Mouse (Mus musculus) brown adipose tissue, adult 24 weeks (tissue): ENCODE data around the gene Inf2. TPM values are rescaled to one million over a fixed set of nuclear protein-coding genes. Genes with fewer than 3 reads are reported as not detected.

Experiments
- H3K27ac ChIP-seq: fragments of 200-500 bp; replicated peaks from 2 replicates; pipeline ENCODE4 v1.5.1; 2012; ENCODE audit warnings: low read depth, mild to moderate bottlenecking, low read length
- H3K4me1 ChIP-seq: fragments of 200-500 bp; 2 replicates; pipeline ENCODE4 v1.6.1; 2012; ENCODE audit warnings: low read length, mixed read lengths; ENCODE audit not compliant: control insufficient read depth, insufficient read depth, insufficient read length
- H3K4me3 ChIP-seq: fragments of 200-500 bp; 2 replicates; pipeline ENCODE4 v1.5.1; 2012; ENCODE audit warnings: low read depth, mild to moderate bottlenecking, low read length, moderate library complexity; ENCODE audit not compliant: insufficient read depth
- polyA plus RNA-seq: library from polyadenylated mRNA; stranded (reverse); fragments of >200 nt; gene quantifications from 2 replicates; pipeline ENCODE4 v1.2.4, GENCODE M21; 2012; ENCODE audit not compliant: missing spikeins, insufficient read depth, insufficient read length

The Inf2 gene
- polyA plus RNA-seq, 1 experiment: 13.5 TPM

GRCm38 (mm10) chr12:112596891-112597500 lies 8.4 kb downstream of the Inf2 start:
- Histone ChIP-seq H3K4me1 (peaks cover 54% of the 10 kb centered on the region), H3K27ac (no peak overlapping the region), H3K4me3 (no peak overlapping the region)

GRCm38 (mm10) chr12:112597618-112598017 lies 9.0 kb downstream of the Inf2 start:
- Histone ChIP-seq H3K27ac (no peak overlapping the region), H3K4me1 (peaks cover 48% of the 10 kb centered on the region), H3K4me3 (no peak overlapping the region)

- no peak overlapping the region for H3K4me3 ChIP-seq
- no peak overlapping the region for H3K27ac ChIP-seq
- H3K4me1 ChIP-seq: peaks cover 33% of the 10 kb centered on the region
Measured at GRCm38 (mm10) chr12:112599198-112599597, 10.6 kb downstream of the Inf2 start.

- no peak overlapping the region for H3K27ac ChIP-seq
- peaks cover 25% of the 10 kb centered on the region for H3K4me1 ChIP-seq
- no peak overlapping the region for H3K4me3 ChIP-seq
Measured at GRCm38 (mm10) chr12:112599942-112600611, 11.5 kb downstream of the Inf2 start.

GRCm38 (mm10) chr12:112604022-112604421 lies 15.4 kb downstream of the Inf2 start:
- H3K4me1 ChIP-seq: 0 out of 2 replicates have a peak, but pooled peaks cover 2% of the 10 kb centered on the region
- no peak overlapping the region for H3K4me3 ChIP-seq
- no peak overlapping the region for H3K27ac ChIP-seq

DNA sequence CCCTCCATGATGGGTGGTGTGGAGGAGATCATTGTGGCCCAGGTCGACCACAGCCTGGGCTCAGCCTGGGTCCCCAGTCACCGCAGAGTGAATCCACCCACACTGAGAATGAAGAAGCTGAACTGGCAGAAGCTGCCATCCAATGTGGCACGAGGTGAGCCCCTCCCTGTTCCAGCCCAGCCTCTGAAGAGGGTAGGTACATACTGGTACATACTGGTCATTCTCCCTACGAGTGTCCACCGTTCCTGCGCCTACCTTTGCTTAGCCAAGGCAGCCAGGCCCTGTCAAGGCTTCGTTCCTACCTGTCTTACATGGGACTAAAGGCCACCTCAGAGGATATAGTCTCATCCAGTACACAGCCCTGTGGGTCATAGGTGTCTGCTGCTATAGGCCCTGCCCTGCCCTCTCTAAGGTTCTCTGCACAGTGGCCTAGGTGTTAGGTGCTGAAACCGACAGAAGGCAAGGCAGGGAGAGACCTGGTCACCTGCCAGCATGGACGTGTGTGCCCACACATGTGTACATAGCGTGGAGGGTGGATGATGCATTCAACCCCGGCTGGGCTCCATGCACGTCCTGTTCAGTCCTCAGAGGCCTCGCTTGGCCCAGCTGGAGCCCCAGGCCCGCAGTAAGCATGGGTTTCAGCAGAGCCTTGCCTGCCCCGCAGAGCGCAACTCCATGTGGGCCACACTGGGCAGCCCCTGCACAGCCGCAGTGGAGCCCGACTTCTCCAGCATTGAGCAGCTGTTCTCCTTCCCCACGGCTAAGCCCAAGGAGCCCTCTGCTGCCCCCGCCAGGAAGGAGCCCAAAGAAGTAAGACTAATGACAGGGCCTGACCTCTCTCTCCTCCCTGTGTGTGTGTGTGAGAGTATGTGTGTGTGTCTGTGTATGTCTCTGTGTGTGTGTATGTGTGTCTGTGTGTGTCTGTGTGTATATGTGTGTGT lies 16.4 kb downstream of the Inf2 start:
- Histone ChIP-seq H3K27ac (no peak overlapping the region), H3K4me3 (no peak overlapping the region), H3K4me1 (0 out of 2 replicates have a peak, but pooled peaks cover 2% of the 10 kb centered on the region)

DNA sequence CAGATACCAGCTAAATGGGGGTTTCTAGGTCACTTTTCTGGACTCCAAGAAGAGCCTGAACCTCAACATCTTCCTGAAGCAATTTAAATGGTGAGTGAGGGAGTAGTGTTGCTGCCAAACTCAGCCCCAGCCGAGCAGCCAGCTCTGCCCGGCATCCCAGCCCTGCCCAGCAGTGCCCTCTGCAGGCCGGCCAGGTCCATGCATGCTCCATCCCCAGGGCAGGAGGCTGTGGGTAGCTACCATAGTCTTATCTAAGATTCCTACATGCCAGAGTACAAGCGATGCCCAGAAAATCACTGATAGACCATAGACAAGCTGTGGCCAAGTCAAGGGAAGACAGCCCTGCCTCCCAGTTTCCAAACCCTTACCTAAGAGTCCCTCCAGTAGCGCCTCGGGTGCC lies 17.2 kb downstream of the Inf2 start:
- Histone ChIP-seq H3K27ac (no peak overlapping the region), H3K4me1 (0 out of 2 replicates have a peak, but pooled peaks cover 2% of the 10 kb centered on the region)

GRCm38 (mm10) chr12:112606998-112607397 lies 18.4 kb downstream of the Inf2 start:
- Histone ChIP-seq H3K27ac (no peak overlapping the region), H3K4me1 (0 out of 2 replicates have a peak, but pooled peaks cover 2% of the 10 kb centered on the region), H3K4me3 (no peak overlapping the region)

More for the DNA sequence above, 17.2 kb downstream of the Inf2 start:
- no peak overlapping the region for H3K4me3 ChIP-seq

GRCm38 (mm10) chr12:112609031-112609430 lies 20.4 kb downstream of the Inf2 start:
- no peak overlapping the region for H3K4me3 ChIP-seq
- H3K4me1 ChIP-seq: 0 out of 2 replicates have a peak, but pooled peaks cover 2% of the 10 kb centered on the region
- H3K27ac ChIP-seq: no peak overlapping the region

DNA sequence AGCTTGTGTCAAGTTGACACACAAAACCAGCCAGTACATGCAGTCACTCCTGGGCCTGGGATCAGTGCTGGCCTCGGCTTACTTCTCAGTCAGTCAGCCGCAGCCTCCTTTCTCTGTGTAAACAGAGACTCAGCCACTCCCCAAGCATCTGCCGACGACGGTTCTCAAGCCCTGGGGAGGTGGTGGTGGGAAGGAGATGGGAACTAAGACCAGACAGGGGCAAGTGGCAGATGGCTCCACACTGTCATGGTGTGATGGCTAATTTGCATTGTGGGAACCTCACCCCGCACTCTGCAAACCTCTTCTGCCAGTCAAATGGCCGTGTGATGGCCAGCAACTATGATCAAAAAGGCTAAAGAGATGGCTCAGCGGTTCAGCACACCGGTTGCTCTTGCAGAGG lies 28.1 kb downstream of the Inf2 start:
- Histone ChIP-seq H3K27ac (no peak overlapping the region), H3K4me3 (no peak overlapping the region), H3K4me1 (peaks cover 10% of the 10 kb centered on the region)

DNA sequence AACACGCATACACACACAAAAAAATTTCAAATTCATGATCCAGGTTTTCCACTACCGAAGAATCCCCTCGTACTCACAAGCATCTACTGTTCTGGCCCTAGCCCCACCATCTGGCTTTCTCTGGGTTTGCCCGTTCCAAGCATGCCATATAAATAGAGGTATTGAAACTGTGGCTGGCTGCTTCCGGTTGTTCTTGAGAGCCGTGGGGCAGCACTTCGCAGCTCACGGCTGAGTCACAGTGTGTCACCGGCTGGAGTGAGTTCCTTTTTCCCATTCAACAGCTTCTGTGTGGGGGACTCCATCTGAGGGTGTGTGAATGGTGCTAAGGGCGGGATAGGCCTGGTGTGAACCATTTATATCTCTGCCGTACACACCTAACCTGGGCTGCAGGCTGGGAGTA lies 28.6 kb downstream of the Inf2 start:
- H3K4me3 ChIP-seq: no peak overlapping the region
- H3K4me1 ChIP-seq: peaks cover 10% of the 10 kb centered on the region
- no peak overlapping the region for H3K27ac ChIP-seq

- Histone ChIP-seq H3K27ac (no peak overlapping the region), H3K4me1 (peaks cover 10% of the 10 kb centered on the region), H3K4me3 (no peak overlapping the region)
Measured at GRCm38 (mm10) chr12:112617898-112618380, 29.4 kb downstream of the Inf2 start.

- Histone ChIP-seq H3K4me1 (peaks cover 10% of the 10 kb centered on the region), H3K27ac (peak overlapping the region; percentile 82)
Measured at GRCm38 (mm10) chr12:112618981-112619685, 30.5 kb downstream of the Inf2 start.

DNA sequence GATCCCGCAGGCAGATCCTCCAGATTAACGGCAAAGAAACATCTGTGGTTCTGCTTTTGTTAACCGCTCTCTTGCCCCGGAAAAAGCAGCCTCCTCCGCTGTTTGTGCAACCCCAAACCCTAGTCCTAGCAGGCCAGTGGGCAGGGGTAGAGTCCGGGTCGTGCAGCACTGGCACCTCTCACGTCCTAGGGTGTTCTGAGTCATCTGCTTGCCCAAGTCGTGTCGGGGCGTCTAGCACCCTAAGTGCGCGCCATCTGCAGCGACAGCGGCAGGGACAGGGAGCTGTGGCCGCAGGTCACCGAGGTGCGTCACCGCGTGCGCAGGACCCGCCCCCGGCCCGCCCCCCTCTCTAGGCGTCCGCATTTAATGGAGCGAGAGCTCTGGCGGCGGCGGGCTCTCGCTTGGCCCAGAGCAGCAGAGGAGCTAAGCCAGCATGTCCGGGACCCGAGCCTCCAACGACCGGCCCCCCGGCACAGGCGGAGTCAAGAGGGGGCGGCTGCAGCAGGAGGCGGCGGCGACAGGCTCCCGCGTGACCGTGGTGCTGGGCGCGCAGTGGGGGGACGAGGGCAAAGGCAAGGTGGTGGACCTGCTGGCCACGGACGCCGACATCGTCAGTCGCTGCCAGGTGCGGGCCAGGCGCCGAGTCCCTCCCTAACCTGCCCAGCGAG lies 31.2 kb downstream of the Inf2 start, which contains the start of gene Adssl1:
Adssl1 (plus strand) TSS at position 360 of the 668 bp plus-strand sequence.
- H3K27ac ChIP-seq: peak within 1 kb of the TSS; percentile 82
- H3K4me1 ChIP-seq: peaks cover 10% of the 10 kb centered on the region
- H3K4me3 ChIP-seq: peak within 1 kb of the TSS; percentile 69

More at GRCm38 (mm10) chr12:112618981-112619685, 30.5 kb downstream of the Inf2 start:
- peak overlapping the region; percentile 69 for H3K4me3 ChIP-seq
